Mouse (Mus musculus): ENCODE measurements around the gene Gm21962.

The Gm21962 gene

DNA sequence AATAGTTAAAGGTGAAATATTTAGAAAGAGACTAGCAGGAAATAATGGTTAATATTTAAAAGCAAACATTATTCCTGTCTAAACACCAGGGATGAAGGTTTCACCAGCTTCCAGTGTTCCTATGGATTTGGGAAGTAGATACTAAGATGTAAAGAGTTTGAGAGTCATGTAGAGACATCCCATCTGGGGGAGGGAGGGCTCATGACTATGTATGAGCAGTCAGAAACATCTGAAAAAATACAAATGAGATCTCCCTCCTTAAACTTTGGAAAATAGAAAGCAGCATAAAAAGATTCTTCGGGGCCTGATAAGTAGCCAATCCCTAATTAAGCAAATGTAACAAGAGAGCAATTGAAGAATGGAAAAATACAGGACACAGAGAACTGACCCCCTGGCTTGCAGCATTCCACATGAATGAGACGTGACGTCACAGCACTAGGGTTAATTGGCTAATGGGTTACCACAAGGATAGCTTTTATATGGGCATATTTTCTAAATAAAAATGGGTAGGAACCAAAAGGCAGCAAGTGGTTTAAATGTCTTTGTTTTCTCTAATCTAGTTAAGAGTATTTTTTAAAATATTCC, 45.3 kb downstream of the Gm21962 start:
- DNase-seq (ENCODE audit: low spot score), result no peak
